Mouse (Mus musculus) embryonic facial prominence, embryonic 12.5 days (tissue): ENCODE measurements around the gene Cln6. TPM values are rescaled to one million over a fixed set of nuclear protein-coding genes. Genes with fewer than 3 reads are reported as not detected.

Source experiments
- ATAC-seq: fragments of 200-750 bp; cut with Nextera tagmentation; 2 replicates; pipeline ENCODE4 v1.8.0; 2017; ENCODE audit not compliant: insufficient number of reproducible peaks, insufficient read depth, low FRiP score, low TSS enrichment
- H3K27ac ChIP-seq: fragments of 300-500 bp; sonication (generic); 2 replicates; pipeline ENCODE4 v1.5.1; 2016; ENCODE audit warnings: mild to moderate bottlenecking
- H3K27me3 ChIP-seq: fragments of 300-500 bp; sonication (generic); 2 replicates; pipeline ENCODE4 v1.6.1; 2016; ENCODE audit warnings: mild to moderate bottlenecking, moderate library complexity
- H3K36me3 ChIP-seq: fragments of 300-500 bp; sonication (generic); 2 replicates; pipeline ENCODE4 v1.6.1; 2016; ENCODE audit warnings: mild to moderate bottlenecking
- H3K4me1 ChIP-seq: fragments of 300-500 bp; sonication (generic); 2 replicates; pipeline ENCODE4 v1.6.1; 2016
- H3K4me2 ChIP-seq: fragments of 300-500 bp; sonication (generic); replicated peaks from 2 replicates; pipeline ENCODE4 v1.6.1; 2016; ENCODE audit warnings: mild to moderate bottlenecking, moderate library complexity
- H3K4me3 ChIP-seq: fragments of 300-500 bp; sonication (generic); 2 replicates; pipeline ENCODE4 v1.5.1; 2016; ENCODE audit warnings: mild to moderate bottlenecking
- H3K9ac ChIP-seq: fragments of 300-500 bp; sonication (generic); 2 replicates; pipeline ENCODE4 v1.6.1; 2016; ENCODE audit warnings: mild to moderate bottlenecking, moderate library complexity
- H3K9me3 ChIP-seq: fragments of 300-500 bp; sonication (generic); 2 replicates; pipeline ENCODE4 v1.6.1; 2016; ENCODE audit warnings: mild to moderate bottlenecking, moderate library complexity
- WGBS: fragments of 180-500 bp; shearing (Covaris S2); methylation state at CpG from one replicate; pipeline ENCODE4 v1.1.7; 2016; 5-methylcytosine and 5-hydroxymethylcytosine counted together
- polyA plus RNA-seq: library from polyadenylated mRNA; unstranded; fragments of >200 nt; fragmentation: Nextera tagmentation; extraction: Ambion mirVana; gene quantifications from 2 replicates; pipeline ENCODE4 v1.2.1, GENCODE M21; 2016

The Cln6 gene
- polyA plus RNA-seq, 1 experiment from 2014 or later, result 17.1 TPM

DNA sequence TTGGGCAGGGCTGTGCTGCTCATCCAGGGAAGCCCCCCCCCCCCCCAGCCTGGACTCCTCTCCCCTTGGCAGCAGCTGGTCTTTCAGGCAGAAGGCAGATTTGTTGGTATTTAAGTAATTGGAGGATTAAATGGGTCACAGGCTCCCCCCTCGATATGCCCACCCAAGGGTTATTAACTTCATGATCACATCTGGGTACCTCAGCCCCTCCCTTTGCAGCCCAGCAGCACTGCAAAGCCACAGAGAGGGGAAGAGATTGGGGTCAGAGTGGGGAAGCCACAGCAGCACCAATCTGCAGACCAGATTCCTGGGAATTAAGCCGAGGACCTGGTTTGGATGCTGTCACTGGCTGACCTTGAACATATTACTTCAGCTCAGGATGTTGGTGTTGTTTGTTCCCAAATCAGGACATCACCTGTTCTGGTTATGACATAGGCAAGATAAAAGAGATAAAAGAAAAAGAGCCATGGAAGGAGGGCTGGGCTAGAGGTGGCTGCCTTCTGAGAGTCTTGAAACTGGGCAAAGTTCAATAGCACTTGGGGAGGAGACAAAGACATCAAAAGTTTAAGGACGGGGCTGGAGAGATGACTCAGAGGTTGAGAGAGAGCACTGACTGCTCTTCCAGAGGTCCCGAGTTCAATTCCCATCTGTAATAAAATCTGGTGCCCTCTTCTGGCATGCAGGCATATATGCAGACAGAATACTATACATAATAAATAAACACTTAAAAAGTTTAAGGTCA lies 2.7 kb upstream of the Cln6 start:
- no peak overlapping the region for H3K4me3 ChIP-seq
- WGBS, result 62% methylated on average over 4 of the region's 4 CpGs
- no peaks in the 10 kb centered on the region for H3K27me3 ChIP-seq
- ATAC-seq, result no peak
- H3K9me3 ChIP-seq, result no peaks in the 10 kb centered on the region
- peaks cover 8% of the 10 kb centered on the region; the same call in 1 of the 2 replicates for H3K4me1 ChIP-seq
- no peak overlapping the region for H3K27ac ChIP-seq
- H3K36me3 ChIP-seq, result no peaks in the 10 kb centered on the region
- no peak overlapping the region for H3K4me2 ChIP-seq
- H3K9ac ChIP-seq, result no peak overlapping the region

DNA sequence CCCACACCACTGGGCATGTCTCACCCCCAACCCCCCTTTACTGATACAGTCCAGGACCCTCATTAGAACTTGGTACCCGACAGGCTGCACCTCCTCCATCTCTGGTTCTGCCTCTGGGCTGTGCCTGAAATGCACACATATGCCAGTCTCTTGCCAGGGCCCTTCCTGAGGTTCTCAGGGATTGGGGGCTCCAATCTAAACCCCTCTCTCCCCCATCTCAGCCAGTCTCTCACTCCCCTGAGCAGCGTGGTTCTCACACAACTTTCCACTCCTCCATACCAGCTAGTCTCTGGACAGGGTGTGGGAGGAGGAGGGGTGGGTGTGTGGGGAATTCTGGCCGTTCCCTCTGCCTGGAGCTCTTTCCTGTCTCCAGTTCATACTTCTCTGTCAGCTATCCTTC lies 974 bp upstream of the Cln6 start:
- no peaks in the 10 kb centered on the region for H3K9me3 ChIP-seq
- no peaks in the 10 kb centered on the region for H3K27me3 ChIP-seq
- H3K9ac ChIP-seq, result no peak overlapping the region
- H3K27ac ChIP-seq, result peak overlapping the region; percentile 61; the same call in 1 of the 2 replicates
- H3K4me2 ChIP-seq, result peak overlapping the region; percentile 75; the same call in 1 of the 2 replicates
- H3K4me1 ChIP-seq, result peaks cover 8% of the 10 kb centered on the region; the same call in 1 of the 2 replicates
- 53% methylated on average over 3 of the region's 3 CpGs for WGBS
- ATAC-seq, result no peak
- no peaks in the 10 kb centered on the region for H3K36me3 ChIP-seq
- no peak overlapping the region for H3K4me3 ChIP-seq

DNA sequence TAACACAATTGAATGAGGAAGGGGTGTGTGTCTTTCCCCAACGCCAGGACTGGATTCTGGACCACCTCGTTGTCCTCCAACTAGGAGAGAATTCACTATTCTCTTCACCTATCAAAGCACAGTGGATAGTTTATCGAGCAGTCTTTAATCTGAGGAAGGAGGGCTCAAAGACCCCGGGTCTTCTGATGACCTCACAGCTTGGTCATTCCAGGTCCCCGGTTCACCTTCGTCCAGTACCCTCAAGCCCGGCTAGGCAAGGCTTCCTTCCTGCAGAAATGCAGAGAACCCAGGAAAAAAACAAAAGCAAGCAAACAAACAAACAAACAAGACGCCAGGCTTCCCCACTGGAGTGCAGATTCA lies 459 bp upstream of the Cln6 start:
- peak overlapping the region; percentile 57 for H3K4me3 ChIP-seq
- H3K4me2 ChIP-seq, result peak overlapping the region; percentile 75
- peak overlapping the region; percentile 61 for H3K27ac ChIP-seq
- peak overlapping the region; percentile 77; the same call in 1 of the 2 replicates for H3K9ac ChIP-seq
- no peaks in the 10 kb centered on the region for H3K27me3 ChIP-seq
- H3K36me3 ChIP-seq, result no peaks in the 10 kb centered on the region
- H3K4me1 ChIP-seq, result peaks cover 8% of the 10 kb centered on the region; the same call in 1 of the 2 replicates
- H3K9me3 ChIP-seq, result no peaks in the 10 kb centered on the region
- no peak for ATAC-seq
- WGBS, result 19% methylated on average over 8 of the region's 8 CpGs

DNA sequence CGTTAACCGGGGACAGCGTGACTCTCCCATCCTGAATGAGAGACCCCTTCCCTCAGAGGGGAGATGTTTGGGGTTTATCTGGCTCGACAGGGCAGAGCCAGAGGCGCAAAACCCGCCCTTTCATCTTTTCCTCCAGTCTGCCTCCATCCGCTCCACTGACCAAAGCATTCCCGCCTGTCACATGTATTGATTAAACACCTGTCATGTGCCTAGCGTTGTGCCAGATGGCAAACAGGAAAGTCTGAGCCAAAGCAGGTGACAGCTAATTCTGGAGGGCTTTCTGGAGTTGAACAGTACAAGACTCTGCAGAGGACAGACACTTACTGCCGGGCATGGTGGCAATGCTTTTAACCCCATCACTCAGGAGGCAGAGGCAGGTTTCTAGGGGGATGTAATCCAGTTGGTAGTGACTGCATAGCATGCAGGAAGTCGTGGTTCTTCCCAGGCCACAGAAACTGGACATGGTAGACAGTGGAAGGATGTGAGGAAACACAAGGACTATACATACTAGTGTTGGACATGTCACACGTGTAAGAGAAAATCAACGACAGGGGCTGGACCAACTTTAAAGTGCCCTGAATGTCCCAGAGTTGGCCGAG lies 686 bp downstream of the Cln6 start:
- Histone ChIP-seq H3K9me3 (no peaks in the 10 kb centered on the region), H3K27ac (peak overlapping the region; percentile 83; the same call in 1 of the 2 replicates), H3K4me1 (peaks cover 8% of the 10 kb centered on the region; the same call in 1 of the 2 replicates), H3K27me3 (no peaks in the 10 kb centered on the region), H3K4me2 (peak overlapping the region; percentile 75), H3K36me3 (no peaks in the 10 kb centered on the region), H3K4me3 (peak overlapping the region; percentile 57), H3K9ac (peak overlapping the region; percentile 77)
- WGBS, result 16% methylated on average over 14 of the region's 14 CpGs
- no peak for ATAC-seq

DNA sequence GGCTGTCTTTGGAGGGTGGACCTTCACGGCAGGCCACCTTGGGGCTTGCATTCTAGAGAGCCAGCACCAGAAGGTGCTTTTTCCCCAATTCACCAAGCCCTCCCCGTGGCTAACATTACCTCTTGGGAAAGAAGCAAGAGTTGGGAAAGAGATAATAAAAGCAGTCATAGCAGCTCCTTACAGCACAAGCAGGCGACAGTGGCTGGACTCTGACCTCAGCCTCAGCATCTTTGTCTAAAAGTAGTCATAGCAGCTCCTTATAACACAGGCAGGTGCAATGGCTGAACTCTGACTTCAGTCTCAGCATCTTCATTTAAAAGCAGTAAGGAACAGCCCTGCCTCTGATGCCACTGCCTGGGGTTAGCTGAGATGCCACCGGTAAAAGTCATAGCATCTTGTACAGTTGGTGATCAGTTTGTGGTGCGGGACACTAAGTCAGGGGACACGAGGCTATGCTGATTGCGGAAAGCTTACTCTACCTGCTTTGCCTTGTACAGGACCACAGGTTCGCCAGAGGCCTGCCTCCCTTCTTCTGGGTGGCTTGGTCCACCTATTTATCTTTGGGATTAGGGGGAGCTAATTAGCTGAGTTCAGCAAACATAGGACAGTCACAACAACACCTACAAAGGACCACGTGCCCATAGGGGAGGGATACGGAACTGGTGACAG lies 4.9 kb downstream of the Cln6 start:
- Histone ChIP-seq H3K27ac (no peak overlapping the region), H3K36me3 (no peaks in the 10 kb centered on the region), H3K9ac (no peak overlapping the region), H3K9me3 (no peaks in the 10 kb centered on the region), H3K4me3 (no peak overlapping the region), H3K27me3 (no peaks in the 10 kb centered on the region), H3K4me1 (peaks cover 8% of the 10 kb centered on the region; the same call in 1 of the 2 replicates), H3K4me2 (no peak overlapping the region)
- ATAC-seq, result no peak
- WGBS, result 83% methylated on average over 10 of the region's 10 CpGs

DNA sequence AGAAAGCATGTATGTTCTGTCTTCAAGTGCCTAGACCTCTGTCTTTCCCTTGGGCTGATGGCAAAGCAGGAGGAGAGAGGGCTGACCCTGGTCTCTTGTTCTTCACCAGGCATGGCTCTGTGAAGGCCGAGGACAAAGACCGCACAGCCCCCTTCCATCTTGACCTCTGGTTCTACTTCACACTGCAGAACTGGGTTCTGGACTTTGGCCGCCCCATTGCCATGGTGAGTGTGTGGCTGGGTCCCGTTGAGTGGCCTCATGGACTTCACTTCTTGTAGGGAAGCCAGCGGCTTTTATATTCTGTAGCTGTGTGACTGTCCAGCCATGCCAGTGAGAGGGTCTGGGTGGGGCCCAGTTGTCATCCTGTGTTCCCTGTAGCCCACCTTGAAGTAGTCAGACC lies 5.9 kb downstream of the Cln6 start:
- ATAC-seq, result no peak
- Histone ChIP-seq H3K27ac (no peak overlapping the region), H3K36me3 (0 out of 2 replicates have a peak, but pooled peaks cover 4% of the 10 kb centered on the region), H3K4me1 (peaks cover 5% of the 10 kb centered on the region; the same call in 1 of the 2 replicates), H3K4me3 (no peak overlapping the region), H3K9me3 (no peaks in the 10 kb centered on the region), H3K9ac (no peak overlapping the region), H3K4me2 (no peak overlapping the region), H3K27me3 (no peaks in the 10 kb centered on the region)
- 92% methylated on average over 5 of the region's 5 CpGs for WGBS

DNA sequence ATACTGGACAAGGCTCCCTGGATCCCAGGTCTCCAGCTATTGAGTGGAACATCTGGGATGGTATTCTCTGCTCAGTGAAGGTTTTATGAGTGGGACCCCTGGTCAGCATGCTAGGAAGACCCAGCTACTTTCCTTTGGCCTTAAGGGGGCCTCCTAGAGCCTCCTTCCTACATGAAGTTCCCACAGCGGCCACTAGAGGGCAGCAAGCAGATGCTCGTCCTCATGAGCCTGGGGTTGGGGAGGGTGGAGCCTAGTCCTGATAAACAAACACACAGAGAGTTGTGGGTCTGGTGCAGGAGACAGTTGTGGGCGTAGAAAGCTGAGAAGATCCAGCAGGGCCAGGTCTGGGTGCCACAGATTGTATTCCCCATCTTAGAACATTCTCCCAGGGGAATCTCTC lies 9.1 kb downstream of the Cln6 start:
- Histone ChIP-seq H3K4me3 (no peak overlapping the region), H3K9ac (no peak overlapping the region), H3K4me1 (no peaks in the 10 kb centered on the region), H3K9me3 (no peaks in the 10 kb centered on the region), H3K27ac (no peak overlapping the region), H3K36me3 (0 out of 2 replicates have a peak, but pooled peaks cover 7% of the 10 kb centered on the region), H3K27me3 (no peaks in the 10 kb centered on the region), H3K4me2 (no peak overlapping the region)
- 1% methylated on average over 3 of the region's 3 CpGs for WGBS
- no peak for ATAC-seq

DNA sequence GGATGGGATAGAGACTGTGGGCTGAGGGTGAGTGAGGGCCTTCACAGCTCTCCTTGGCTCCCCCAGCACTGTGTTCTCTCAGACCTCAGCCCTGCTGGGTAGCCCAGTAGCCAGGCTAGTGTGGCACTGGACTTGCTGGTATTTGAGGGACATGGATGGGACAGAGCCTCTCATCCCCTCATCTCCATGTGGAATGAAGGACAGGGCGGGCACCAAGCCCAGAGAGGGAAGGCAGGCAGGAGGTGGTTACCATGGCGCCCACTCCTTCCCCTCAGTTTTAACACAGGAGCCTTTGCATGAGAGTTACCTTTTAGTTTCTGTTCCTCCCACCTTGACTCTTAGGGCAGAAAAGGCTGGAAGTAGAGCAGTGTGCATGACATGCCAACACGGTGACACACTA lies 10.1 kb downstream of the Cln6 start:
- Histone ChIP-seq H3K9ac (no peak overlapping the region), H3K27me3 (no peaks in the 10 kb centered on the region), H3K4me1 (no peaks in the 10 kb centered on the region), H3K4me3 (no peak overlapping the region), H3K4me2 (no peak overlapping the region), H3K27ac (no peak overlapping the region), H3K36me3 (0 out of 2 replicates have a peak, but pooled peaks cover 7% of the 10 kb centered on the region), H3K9me3 (no peaks in the 10 kb centered on the region)
- no peak for ATAC-seq
- WGBS, result 86% methylated on average over 3 of the region's 3 CpGs

DNA sequence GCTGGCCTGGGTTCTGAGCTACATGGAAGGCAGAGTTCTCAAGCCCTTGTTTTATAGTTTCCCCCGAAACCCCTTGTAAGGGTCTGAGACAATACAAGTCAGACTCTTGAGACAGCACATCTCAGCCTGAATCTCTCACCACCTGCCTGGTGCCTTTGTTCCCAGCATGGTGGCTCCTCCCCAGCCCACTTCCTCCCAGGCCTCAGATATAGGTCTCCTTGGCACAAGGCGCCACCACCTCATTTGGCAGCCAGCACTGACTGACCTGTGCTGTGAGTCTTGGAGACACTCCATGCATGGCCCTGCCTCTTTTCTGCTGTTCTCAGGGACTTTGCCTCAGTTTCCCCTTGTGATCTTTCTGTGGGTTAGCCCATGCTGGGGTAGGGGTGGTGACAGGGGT lies 13.0 kb downstream of the Cln6 start:
- 82% methylated on average over 2 of the region's 2 CpGs for WGBS
- no peak overlapping the region for H3K27ac ChIP-seq
- H3K4me3 ChIP-seq, result no peak overlapping the region
- no peak for ATAC-seq
- H3K36me3 ChIP-seq, result 0 out of 2 replicates have a peak, but pooled peaks cover 7% of the 10 kb centered on the region
- peaks cover 6% of the 10 kb centered on the region for H3K4me1 ChIP-seq
- H3K9ac ChIP-seq, result no peak overlapping the region
- no peak overlapping the region for H3K4me2 ChIP-seq
- H3K9me3 ChIP-seq, result no peaks in the 10 kb centered on the region
- no peaks in the 10 kb centered on the region for H3K27me3 ChIP-seq

DNA sequence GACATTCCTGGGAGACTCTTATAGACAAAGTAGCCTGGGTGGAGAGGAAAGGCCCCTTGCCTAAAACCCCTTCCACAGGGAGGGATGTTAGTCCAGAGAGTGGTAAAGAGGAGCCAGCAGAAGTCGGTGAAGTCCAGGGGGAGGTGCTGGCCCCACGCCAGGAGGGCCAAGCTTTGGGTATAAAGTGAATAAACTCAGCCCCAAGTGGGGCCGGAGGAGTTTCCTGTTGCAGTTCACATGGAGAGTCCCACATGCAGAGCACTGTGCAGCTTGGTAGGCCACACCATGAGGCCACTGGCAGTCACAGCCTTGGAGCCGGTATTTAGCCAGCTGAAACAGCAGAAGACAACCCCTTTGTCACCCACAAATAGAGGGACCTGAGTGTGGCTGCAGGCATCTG lies 15.9 kb downstream of the Cln6 start:
- H3K27me3 ChIP-seq, result no peaks in the 10 kb centered on the region
- 53% methylated on average over 4 of the region's 4 CpGs for WGBS
- H3K9me3 ChIP-seq, result no peaks in the 10 kb centered on the region
- H3K4me2 ChIP-seq, result no peak overlapping the region
- H3K4me1 ChIP-seq, result peaks cover 28% of the 10 kb centered on the region
- no peak for ATAC-seq
- no peak overlapping the region for H3K9ac ChIP-seq
- no peak overlapping the region for H3K27ac ChIP-seq
- no peak overlapping the region for H3K4me3 ChIP-seq
- 0 out of 2 replicates have a peak, but pooled peaks cover 3% of the 10 kb centered on the region for H3K36me3 ChIP-seq

DNA sequence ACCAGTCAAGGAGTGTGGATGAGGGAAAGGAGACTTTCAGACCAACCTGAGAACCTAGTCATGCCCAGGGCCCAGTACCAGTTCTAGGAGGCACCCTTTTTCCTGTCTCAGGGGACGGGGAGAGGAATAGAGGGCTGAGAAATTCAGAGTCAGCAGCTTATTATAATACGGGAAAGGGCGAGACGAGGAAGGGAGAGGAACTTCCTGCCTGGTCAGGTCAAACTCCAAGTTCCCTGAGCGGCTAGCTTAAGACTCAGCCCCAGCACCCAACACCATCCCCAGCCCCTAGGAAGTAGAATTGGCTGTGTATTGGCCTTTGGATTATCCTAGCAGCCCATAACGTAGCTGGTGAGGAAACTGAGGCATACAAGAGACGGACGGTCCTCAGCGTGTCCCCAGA lies 18.6 kb downstream of the Cln6 start:
- no peak for ATAC-seq
- no peak overlapping the region for H3K4me3 ChIP-seq
- peak overlapping the region; percentile 30; the same call in 1 of the 2 replicates for H3K4me2 ChIP-seq
- 84% methylated on average over 9 of the region's 9 CpGs for WGBS
- H3K4me1 ChIP-seq, result peaks cover 28% of the 10 kb centered on the region
- H3K27me3 ChIP-seq, result no peaks in the 10 kb centered on the region
- 0 out of 2 replicates have a peak overlapping the region, but pooled peaks have one; percentile 71 for H3K27ac ChIP-seq
- no peaks in the 10 kb centered on the region for H3K36me3 ChIP-seq
- H3K9ac ChIP-seq, result no peak overlapping the region
- no peaks in the 10 kb centered on the region for H3K9me3 ChIP-seq
